Mouse (Mus musculus): ENCODE measurements around the gene Prss42. TPM values are rescaled to one million over a fixed set of nuclear protein-coding genes. Genes with fewer than 3 reads are reported as not detected.

Gene Prss42
- polyA plus RNA-seq, 1 experiment = not detected

DNA sequence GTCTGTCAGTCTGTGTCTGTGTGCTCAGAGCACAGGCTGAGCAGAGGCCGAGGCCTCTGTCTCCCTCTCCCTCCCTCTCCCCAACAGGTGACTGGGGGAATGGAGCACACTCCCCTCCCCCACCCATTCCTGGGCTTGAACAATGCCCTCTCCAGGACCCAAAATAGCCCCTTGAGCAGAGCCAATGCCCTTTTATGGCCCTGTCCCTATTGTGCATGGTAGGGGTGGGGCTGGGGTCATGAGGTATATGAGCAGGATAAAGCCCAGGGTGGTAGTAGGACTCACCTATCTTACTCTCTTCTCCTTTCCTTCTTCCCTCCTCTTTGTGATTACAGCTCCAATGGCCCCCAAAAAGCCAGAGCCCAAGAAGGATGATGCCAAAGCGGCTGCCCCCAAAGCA lies 34.6 kb upstream of the Prss42 start:
- Histone ChIP-seq H3K36me3 (ENCODE audit: control insufficient read depth, insufficient read depth) (no peaks in the 10 kb centered on the region), H3K79me2 (ENCODE audit: control insufficient read depth, insufficient read depth) (no peaks in the 10 kb centered on the region), H3K27me3 (ENCODE audit: control insufficient read depth, insufficient read depth, insufficient read length) (peaks cover 60% of the 10 kb centered on the region), H3K4me3 (ENCODE audit: insufficient read depth, poor library complexity, severe bottlenecking) (no peak overlapping the region), H3K79me3 (ENCODE audit: low read depth) (no peaks in the 10 kb centered on the region), H3ac (ENCODE audit: control insufficient read depth, insufficient read length, low read depth) (no peak overlapping the region)
- TF ChIP-seq USF1 (IDR thresholded peaks at IDR 0.05; ENCODE audit: low read depth) = no peak
- TF ChIP-seq CEBPB (IDR thresholded peaks at IDR 0.05; ENCODE audit: low read depth) = no peak
- no peak for TF ChIP-seq MYOD1 (IDR thresholded peaks at IDR 0.05; ENCODE audit: control insufficient read depth, insufficient read length, low read depth)
- no peak for TF ChIP-seq MAX (IDR thresholded peaks at IDR 0.05)

DNA sequence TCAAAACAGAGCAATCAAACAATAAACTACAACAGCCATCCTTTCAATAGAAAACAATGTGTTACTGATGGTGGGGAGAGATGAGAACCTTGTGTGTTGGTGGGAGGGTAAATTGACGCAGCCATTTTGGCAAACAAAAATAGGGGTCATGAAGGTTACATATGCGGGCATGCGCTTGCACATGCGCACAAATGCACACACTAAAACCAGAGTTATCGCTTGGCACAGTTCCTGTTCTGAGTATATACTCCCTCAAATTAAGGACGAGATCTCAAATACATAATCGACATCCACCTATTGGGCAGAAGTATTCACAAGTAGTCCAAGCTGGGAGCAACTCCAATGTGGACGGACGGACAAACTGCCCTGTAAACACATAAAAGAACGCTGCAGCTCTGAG lies 25.6 kb upstream of the Prss42 start:
- Histone ChIP-seq H3K79me3 (ENCODE audit: low read depth) (no peaks in the 10 kb centered on the region), H3K36me3 (ENCODE audit: control insufficient read depth, insufficient read depth) (no peaks in the 10 kb centered on the region), H3K4me3 (ENCODE audit: insufficient read depth, poor library complexity, severe bottlenecking) (no peak overlapping the region), H3K27me3 (ENCODE audit: control insufficient read depth, insufficient read depth, insufficient read length) (peaks cover 46% of the 10 kb centered on the region), H3ac (ENCODE audit: control insufficient read depth, insufficient read length, low read depth) (no peak overlapping the region), H3K79me2 (ENCODE audit: control insufficient read depth, insufficient read depth) (no peaks in the 10 kb centered on the region)
- TF ChIP-seq MYOD1 (IDR thresholded peaks at IDR 0.05; ENCODE audit: control insufficient read depth, insufficient read length, low read depth) (no peak), USF1 (IDR thresholded peaks at IDR 0.05; ENCODE audit: low read depth) (no peak), FOSL1 (IDR thresholded peaks at IDR 0.05; ENCODE audit: insufficient read depth, low read length, poor library complexity, severe bottlenecking) (no peak), CTCF (IDR thresholded peaks at IDR 0.05; ENCODE audit: control insufficient read depth, insufficient read depth, insufficient read length) (no peak), MYOG (IDR thresholded peaks at IDR 0.05; ENCODE audit: control insufficient read depth, extremely low read depth, insufficient read length) (no peak), MAX (IDR thresholded peaks at IDR 0.05) (no peak), CEBPB (IDR thresholded peaks at IDR 0.05; ENCODE audit: low read depth) (no peak)

DNA sequence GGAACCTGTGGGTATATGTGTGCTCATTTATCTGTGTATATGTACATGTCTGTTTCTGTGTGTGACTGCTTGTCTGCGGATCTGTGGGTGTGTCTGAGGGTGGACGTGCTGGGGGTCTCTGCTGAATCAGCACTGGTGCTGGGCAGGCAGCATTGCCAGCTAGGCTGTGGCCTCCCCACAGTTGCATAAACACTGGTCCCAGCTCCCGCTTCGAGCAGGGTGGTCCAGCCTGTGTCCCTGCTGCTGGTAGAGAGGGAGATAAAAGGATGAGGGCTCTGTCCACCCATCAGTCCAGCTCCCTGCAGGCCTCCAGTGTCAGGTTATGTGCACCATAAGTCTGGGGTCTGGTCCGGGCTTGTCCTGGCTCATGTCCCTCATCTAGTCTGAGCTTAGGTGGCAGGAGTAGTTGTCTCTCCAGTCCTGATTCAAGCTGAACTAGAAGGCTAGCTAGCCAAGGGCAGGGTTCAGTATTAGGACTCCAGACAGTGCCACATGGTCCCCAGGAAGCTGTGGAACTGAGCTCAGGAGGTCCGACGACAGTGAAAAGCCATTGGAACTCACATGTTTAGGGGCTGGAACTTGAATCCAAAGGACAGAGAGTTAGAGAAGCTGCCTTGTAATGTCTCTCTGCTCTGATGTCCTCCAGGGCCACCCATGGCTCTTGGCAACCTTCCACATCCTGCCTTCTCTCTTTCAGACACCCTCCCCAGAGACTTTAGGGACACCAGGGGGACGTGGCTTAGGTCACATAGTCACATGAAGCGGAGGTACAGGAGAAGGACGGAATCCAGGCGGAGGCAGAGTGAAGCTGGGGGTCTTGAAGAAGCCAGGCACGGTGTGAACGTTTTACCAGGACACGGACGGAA lies 23.3 kb upstream of the Prss42 start:
- Histone ChIP-seq H3K36me3 (ENCODE audit: control insufficient read depth, insufficient read depth) (no peaks in the 10 kb centered on the region), H3K79me2 (ENCODE audit: control insufficient read depth, insufficient read depth) (no peaks in the 10 kb centered on the region), H3K79me3 (ENCODE audit: low read depth) (no peaks in the 10 kb centered on the region), H3K27me3 (ENCODE audit: control insufficient read depth, insufficient read depth, insufficient read length) (peaks cover 36% of the 10 kb centered on the region), H3ac (ENCODE audit: control insufficient read depth, insufficient read length, low read depth) (no peak overlapping the region), H3K4me3 (ENCODE audit: insufficient read depth, poor library complexity, severe bottlenecking) (no peak overlapping the region)
- TF ChIP-seq FOSL1 (IDR thresholded peaks at IDR 0.05; ENCODE audit: insufficient read depth, low read length, poor library complexity, severe bottlenecking) = no peak
- TF ChIP-seq MYOG (IDR thresholded peaks at IDR 0.05; ENCODE audit: control insufficient read depth, extremely low read depth, insufficient read length) = no peak
- TF ChIP-seq CTCF (IDR thresholded peaks at IDR 0.05; ENCODE audit: control insufficient read depth, insufficient read depth, insufficient read length) = no peak
- TF ChIP-seq CEBPB (IDR thresholded peaks at IDR 0.05; ENCODE audit: low read depth) = no peak
- no peak for TF ChIP-seq MYOD1 (IDR thresholded peaks at IDR 0.05; ENCODE audit: control insufficient read depth, insufficient read length, low read depth)
- TF ChIP-seq USF1 (IDR thresholded peaks at IDR 0.05; ENCODE audit: low read depth) = no peak
- no peak for TF ChIP-seq MAX (IDR thresholded peaks at IDR 0.05)

DNA sequence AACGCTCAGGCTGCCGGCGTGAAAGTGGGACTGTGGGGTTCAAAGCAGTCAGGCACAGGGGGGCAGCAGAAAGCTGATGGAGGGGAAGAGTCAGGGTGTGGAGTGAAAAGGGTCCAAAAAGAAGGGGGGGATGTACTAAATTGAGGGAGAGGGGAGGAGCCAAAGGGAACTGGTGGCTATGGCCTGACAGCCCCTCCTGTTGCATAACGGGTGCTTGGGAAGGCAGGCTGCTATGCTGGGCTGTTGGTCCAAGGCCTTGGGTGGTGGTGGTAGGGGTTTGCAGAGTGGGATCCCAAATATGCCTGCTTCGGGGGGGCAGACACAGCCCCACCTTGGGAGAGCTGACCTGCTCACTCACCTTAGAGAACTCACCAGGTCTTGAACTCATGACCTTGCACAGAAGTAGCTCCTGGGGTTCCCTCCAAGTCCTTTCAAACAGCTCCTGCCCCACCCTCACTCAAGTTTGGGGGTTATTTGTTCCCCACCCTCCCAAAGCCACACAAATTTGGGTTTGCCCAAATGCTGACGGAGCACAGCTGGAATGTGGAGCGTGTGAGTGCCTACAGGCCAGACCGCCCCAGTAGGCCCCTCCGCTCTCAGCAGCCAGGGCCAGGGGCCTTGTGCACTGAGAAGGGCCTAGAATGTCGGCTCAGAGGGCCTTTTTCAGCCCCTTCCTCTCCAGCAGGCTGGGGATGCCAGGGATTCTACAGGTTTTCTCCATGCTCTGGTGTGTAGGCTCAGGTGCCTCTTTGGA lies 22.5 kb upstream of the Prss42 start:
- Histone ChIP-seq H3ac (ENCODE audit: control insufficient read depth, insufficient read length, low read depth) (no peak overlapping the region), H3K4me3 (ENCODE audit: insufficient read depth, poor library complexity, severe bottlenecking) (no peak overlapping the region), H3K27me3 (ENCODE audit: control insufficient read depth, insufficient read depth, insufficient read length) (peaks cover 31% of the 10 kb centered on the region), H3K79me2 (ENCODE audit: control insufficient read depth, insufficient read depth) (no peaks in the 10 kb centered on the region), H3K36me3 (ENCODE audit: control insufficient read depth, insufficient read depth) (no peaks in the 10 kb centered on the region), H3K79me3 (ENCODE audit: low read depth) (no peaks in the 10 kb centered on the region)
- TF ChIP-seq MYOG (IDR thresholded peaks at IDR 0.05; ENCODE audit: control insufficient read depth, extremely low read depth, insufficient read length) (no peak), MYOD1 (IDR thresholded peaks at IDR 0.05; ENCODE audit: control insufficient read depth, insufficient read length, low read depth) (no peak)

DNA sequence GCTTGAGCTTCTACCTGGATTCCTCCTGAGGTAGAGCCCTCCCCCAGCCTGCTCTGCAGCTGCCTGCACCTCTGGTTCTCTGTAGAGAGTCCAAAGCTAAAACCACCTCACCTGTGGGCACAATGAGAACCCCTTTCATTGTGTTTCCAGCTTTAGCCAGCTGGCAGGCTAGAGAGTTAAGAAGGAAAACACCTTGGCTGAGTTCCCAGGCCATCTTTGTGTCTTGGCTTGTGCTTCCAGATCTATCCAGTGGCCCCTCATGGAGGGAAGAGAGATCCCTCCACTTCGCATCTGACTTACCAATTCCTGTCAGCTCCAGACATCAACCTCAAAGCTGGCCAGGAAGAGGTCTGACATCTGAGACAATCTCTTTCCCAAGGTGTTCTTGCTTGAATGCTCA lies 19.9 kb upstream of the Prss42 start:
- H3K79me3 ChIP-seq (ENCODE audit: low read depth) = no peaks in the 10 kb centered on the region
- no peak overlapping the region for H3ac ChIP-seq (ENCODE audit: control insufficient read depth, insufficient read length, low read depth)
- peaks cover 25% of the 10 kb centered on the region for H3K27me3 ChIP-seq (ENCODE audit: control insufficient read depth, insufficient read depth, insufficient read length)
- H3K79me2 ChIP-seq (ENCODE audit: control insufficient read depth, insufficient read depth) = no peaks in the 10 kb centered on the region
- H3K4me3 ChIP-seq (ENCODE audit: insufficient read depth, poor library complexity, severe bottlenecking) = no peak overlapping the region
- no peak for TF ChIP-seq CTCF (IDR thresholded peaks at IDR 0.05; ENCODE audit: control insufficient read depth, insufficient read depth, insufficient read length)
- no peak for TF ChIP-seq FOSL1 (IDR thresholded peaks at IDR 0.05; ENCODE audit: insufficient read depth, low read length, poor library complexity, severe bottlenecking)
- TF ChIP-seq USF1 (IDR thresholded peaks at IDR 0.05; ENCODE audit: low read depth) = no peak
- no peak for TF ChIP-seq CEBPB (IDR thresholded peaks at IDR 0.05; ENCODE audit: low read depth)
- no peak for TF ChIP-seq MYOG (IDR thresholded peaks at IDR 0.05; ENCODE audit: control insufficient read depth, extremely low read depth, insufficient read length)
- no peak for TF ChIP-seq MAX (IDR thresholded peaks at IDR 0.05)
- no peak for TF ChIP-seq MYOD1 (IDR thresholded peaks at IDR 0.05; ENCODE audit: control insufficient read depth, insufficient read length, low read depth)
- H3K36me3 ChIP-seq (ENCODE audit: control insufficient read depth, insufficient read depth) = no peaks in the 10 kb centered on the region

Measured in C2C12 (cell line).